Mouse (Mus musculus) kidney, postnatal 14 days (tissue): Measurements from ENCODE around the gene Trio.
"Not testable (repeated sequence)": the region's sequence is repeated elsewhere in the genome, so short reads cannot be mapped to it uniquely, and the experiment has no call there.

Source experiments
- DNase-seq: peaks from one replicate; pipeline ENCODE4 v3.0.0; 2022; ENCODE audit warnings: mixed read lengths

Gene Trio

GRCm38 (mm10) chr15:27754571-27755260, 270.9 kb downstream of the Trio start:
- DNase-seq = no peak

GRCm38 (mm10) chr15:27753923-27754322, 271.7 kb downstream of the Trio start:
- no peak for DNase-seq

- DNase-seq = peak; percentile 46
Observed at GRCm38 (mm10) chr15:27752677-27753342, 272.8 kb downstream of the Trio start.

GRCm38 (mm10) chr15:27751612-27752405, 273.8 kb downstream of the Trio start:
- DNase-seq = peak; percentile 82

- DNase-seq = peak; percentile 47
Observed at GRCm38 (mm10) chr15:27748739-27749138, 276.9 kb downstream of the Trio start.

DNA sequence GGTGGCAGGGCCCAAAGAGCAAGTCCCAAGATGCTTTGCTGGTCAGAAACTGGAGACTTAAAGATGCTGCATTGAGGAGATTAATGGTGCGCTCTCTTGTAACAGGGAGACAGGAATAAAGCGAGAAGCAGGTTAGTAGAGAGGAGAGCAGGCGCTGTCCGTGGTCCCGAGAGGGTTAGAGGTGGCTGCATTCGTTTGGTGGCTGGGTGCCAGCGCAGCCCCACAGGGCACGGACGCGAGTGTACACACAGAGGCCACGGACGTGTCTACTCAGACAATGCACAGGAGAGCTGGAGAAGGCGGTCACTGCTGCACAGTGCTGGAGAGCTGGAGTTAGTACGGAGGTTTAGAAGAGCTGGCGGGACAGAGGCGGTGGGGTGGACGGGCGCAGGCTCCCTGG, 278.1 kb downstream of the Trio start:
- DNase-seq = no peak

GRCm38 (mm10) chr15:27744995-27745394, 280.7 kb downstream of the Trio start:
- DNase-seq = no peak

DNA sequence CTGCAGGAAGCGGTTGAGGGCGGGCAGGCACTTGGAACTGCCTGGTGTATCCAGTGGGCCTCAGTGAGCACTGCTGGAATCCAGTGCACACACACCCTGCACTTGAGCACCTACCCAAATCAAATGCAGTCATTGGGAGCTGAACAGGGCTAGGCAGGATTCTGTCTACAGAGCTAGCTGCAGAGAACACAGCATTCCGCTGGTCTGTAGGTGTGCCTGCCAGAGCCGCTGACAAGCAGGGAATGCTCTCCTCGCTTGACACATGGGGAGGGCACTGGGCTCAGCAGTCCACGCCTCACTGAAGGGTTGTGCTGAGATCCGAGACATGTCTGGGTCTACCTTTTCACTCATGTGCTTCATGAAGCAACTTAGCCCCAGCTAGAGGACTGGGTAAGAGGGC, 285.6 kb downstream of the Trio start:
- DNase-seq = no peak

DNA sequence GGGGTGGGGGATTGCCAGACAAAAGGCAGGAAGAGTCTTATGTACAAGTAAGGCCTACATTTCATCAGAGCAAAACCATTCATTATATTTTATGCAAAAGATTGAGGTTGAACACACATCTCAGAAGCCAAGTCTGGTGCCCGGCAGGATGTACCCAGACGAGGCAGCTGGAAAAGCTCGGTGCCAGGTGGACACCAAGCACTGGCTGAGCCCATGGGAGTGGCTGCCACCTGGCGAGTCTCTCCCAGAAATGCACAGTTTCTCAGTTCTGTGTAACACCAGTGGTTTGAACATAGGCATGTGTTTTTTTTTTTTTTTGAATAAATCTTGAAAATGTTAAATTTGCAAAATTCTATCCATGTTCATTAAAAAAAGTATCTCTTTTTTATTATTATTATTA, 293.8 kb downstream of the Trio start:
- no peak for DNase-seq

DNA sequence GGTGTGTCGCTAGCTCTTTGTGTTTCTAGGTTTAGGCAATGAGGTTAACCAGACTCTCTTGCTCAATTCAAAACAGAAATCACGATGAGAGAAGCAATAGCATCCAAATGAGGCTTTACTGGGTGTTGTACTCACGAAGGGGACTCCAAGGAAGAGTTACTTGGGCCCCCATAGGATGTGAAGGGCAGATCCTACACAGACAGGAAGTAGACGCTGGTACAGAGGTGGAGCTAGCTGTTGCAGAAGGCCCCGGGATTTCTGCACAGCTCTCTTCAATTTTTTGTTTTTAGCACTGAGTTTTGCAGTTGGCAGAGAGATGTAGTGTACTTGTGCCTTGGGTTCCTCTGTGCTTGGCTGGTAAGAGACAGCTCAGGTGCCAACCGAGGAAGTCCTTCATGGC, 299.4 kb downstream of the Trio start:
- DNase-seq = no peak

DNA sequence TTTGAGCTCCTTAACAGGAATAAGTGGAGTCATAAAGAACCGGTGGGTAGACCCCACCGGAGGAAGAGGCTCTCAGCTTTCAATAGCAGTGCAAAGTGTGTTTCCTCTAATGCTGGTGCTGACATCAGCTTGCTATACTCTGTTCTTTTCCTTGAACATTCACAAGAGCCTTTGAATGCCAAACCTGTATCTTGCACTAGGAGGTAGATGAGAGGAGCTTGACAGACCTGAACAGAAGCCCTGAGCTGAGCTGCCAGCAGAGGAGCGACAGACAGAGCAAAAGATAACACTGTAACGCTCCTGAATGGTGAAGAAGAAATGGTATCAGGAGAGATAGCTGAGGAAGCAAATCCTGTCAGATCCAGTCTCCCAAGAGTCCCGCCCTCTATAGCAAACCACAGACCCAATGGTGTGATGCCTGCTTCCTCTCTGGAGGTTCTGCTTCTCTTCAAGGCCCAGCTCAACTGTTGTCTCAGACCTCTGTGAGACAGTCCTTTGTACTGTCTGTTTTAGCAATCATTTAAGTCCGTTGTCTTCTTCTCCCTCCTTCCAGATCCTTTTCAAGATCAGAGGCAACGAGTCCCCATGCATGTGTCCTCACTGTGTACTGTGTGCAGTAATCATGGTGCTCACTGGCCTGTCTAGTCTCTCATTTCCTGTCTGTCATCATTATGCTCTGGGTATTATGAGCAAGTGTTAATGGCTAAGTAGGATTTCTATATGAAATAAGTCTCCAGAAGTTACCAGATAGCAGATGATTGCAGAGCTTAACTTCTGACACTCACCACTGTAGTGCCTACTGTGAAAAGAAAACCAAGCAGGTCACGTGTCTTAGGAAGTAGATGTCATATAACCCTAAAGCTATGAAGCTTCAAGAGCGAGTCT, 300.6 kb downstream of the Trio start:
- DNase-seq = no peak

DNA sequence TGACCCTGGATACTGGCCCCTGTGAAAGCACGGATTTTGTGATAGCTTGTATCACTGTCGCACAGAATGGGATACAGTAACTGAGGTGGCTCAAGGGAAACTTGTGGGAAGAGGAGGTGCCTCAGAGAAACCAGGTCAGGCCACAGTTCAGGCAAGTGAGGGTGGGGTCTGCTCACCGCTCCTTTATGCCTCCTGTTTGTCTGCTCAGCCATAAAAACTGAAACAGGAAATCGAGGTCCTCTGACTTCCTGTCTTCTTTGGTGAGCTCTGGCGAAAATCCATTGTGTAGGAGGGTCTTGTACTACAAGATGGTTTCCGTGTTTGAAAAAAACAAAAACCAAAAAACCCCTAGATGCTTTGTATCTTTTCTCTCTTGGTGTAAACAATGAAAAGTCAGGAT, 301.4 kb downstream of the Trio start:
- DNase-seq = no peak

GRCm38 (mm10) chr15:27723746-27724145, 301.9 kb downstream of the Trio start:
- no peak for DNase-seq

GRCm38 (mm10) chr15:27720297-27720696, 305.4 kb downstream of the Trio start:
- DNase-seq = not testable (repeated sequence)

DNA sequence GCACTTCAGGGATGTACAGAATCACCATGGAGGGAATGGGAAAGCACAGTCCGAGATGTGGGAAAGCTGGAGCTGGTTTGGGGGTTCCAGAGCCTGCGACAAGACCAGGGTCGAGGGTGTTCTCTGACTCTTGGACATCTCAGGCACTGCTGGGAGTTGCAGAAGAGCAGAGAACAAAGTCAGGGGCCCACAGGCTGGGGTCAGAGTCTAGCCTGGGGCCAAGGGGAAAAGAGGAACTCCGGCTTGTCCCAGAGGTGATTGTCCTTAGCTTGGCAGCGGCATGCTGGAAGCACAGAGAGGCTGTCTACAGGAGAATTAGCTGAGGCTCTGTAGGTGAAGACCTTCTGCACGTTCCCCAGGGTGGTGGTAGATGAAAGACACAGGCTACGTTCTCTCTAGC, 307.0 kb downstream of the Trio start:
- DNase-seq = no peak

DNA sequence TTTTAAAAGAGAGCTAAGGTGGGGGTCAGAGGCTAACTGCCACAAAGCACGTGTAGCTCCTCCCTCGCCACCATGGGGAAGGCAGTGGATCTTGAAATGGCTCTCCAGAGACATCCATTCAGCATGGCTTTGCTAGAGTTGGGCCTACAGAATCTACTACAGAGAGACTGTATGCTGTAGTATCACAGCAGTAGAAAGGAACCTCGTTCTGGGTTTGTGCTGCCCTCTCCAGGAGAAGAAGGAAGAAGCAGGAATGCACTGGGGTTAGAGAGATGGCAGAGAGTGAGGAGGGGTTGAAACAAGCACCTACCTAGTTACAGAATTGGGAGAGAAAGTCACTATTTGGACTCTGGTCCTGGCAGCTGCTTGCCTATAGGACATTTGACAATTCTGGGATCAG, 310.3 kb downstream of the Trio start:
- DNase-seq = peak; percentile 30

- DNase-seq = peak; percentile 24
Observed at GRCm38 (mm10) chr15:27710698-27711097, 314.9 kb downstream of the Trio start.

DNA sequence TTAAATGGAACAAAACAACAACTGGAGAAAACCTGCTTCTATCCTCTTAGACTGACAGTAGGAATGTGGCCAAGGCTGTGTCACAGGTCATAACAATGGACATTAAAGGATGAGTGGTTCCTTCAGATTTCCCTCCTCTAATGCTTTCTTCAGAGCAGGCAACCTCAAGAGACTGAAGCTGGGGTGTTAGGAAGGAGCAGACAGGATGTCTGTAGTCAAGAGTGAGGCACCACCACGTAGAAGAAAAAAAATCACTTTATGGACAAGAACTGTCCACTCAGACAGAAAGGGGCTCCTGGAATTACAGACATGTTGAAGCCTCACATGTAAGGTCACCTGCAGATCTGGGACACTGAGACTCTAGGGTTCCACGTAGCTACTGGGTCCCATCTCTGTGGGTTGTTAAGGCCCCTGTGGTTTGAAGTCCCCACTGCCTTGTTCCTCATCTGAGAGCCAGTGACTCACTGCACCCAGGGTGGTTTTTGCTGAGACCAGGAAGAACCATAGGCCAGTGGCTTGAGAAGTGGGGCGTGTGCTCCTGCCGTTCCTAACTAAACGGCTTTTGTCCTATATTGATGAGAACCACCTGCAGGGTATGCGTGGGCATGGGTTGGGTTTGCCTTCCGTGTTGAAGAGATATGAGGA, 316.6 kb downstream of the Trio start:
- DNase-seq = no peak

- no peak for DNase-seq
Observed at GRCm38 (mm10) chr15:27708499-27708898, 317.1 kb downstream of the Trio start.

DNA sequence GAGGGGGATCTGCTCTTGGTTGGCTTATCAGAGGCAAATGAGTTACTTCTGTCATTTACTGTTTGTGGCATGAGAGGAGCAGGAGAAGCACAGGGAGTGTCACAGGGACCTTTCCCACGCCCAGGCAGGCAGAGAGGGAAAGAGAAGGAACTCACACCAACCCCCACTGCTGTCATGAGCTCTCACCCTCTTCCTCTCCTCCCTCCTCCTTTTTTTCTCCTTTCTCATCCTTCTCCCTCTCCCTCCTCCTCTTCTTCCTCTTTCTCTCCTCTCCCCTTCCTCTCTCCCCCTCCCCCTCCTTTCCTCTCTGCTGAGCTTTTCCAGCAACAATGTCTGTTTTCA, 322.7 kb downstream of the Trio start:
- no peak for DNase-seq

DNA sequence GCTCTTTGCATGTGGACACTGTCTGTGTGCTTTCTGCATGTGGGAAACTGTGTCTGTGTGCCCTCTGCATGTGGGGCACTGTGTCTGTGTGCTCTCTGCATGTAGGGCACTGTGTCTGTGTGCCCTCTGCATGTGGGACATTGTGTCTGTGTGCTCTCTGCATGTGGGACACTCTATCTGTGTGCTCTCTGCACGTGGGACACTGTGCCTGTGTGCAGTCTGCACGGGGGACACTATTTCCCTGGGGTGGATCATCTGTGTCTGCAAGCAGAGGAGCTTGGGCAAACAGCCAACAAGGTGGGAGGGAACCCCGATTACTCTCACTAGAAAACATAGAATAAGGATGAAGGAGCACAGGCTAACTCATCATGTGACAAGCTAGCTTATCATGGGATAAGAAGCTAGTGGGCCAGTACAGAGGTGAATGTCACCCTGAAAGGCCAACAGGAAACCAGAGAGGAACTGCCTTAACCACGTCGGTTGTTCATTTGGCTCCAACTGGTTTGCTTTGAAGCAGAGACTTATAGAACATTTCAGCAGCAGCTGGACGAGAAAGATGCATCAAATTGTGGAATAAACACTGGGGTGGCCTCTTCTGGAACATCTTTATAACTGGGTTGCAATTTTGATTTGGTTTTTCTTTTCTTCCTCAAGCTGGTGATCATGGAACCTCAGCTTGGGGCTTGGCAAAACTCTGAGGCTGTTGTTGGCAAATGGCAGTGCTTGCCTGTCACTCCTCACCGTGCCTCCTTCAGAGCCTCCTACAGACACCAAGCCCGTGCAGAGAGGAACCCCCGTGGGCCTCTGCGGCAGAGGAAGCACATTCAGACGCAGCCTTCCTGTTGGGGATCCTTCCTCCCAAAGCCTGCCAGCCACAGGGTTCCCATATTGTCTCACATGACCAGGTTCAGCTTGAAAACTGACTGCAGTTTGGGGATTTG, 323.3 kb downstream of the Trio start:
- peak; percentile 24 for DNase-seq
